Mouse (Mus musculus): ENCODE results near the gene Tuba1b. TPM values are rescaled to one million over a fixed set of nuclear protein-coding genes. Genes with fewer than 3 reads are reported as not detected.
"Not testable (repeated sequence)": the region's sequence is repeated elsewhere in the genome, so short reads cannot be mapped to it uniquely, and the experiment has no call there.

Tuba1b gene
- polyA plus RNA-seq, 1 experiment from 2014 or later: 435 TPM

GRCm38 (mm10) chr15:98927566-98927965 is 6.8 kb downstream of the Tuba1b start:
- Histone ChIP-seq H3K27me3 (replicated peaks; ENCODE audit: control insufficient read depth, insufficient read depth, low read length) (no peaks in the 10 kb centered on the region), H3K4me1 (replicated peaks; ENCODE audit: control insufficient read depth, insufficient read depth, low read length) (no peaks in the 10 kb centered on the region), H3K4me3 (ENCODE audit: low read depth, low read length) (no peak overlapping the region), H3K27ac (ENCODE audit: low read depth, low read length) (peak overlapping the region; percentile 41; the same call in 1 of the 2 replicates), H3K9me3 (ENCODE audit: control insufficient read depth) (no peaks in the 10 kb centered on the region), H3K36me3 (ENCODE audit: control insufficient read depth, insufficient read depth) (peaks cover 9% of the 10 kb centered on the region; the same call in 1 of the 2 replicates), H3K9ac (ENCODE audit: low read depth, low read length) (no peak overlapping the region), H3K4me2 (replicated peaks; ENCODE audit: low read depth) (no peak overlapping the region)
- ATAC-seq: no peak
- WGBS: 63% methylated on average over 5 of the region's 5 CpGs
- TF ChIP-seq CTCF (IDR thresholded peaks at IDR 0.05; ENCODE audit: low read depth): no peak

- ATAC-seq: no peak
- Histone ChIP-seq H3K9me3 (ENCODE audit: control insufficient read depth) (no peaks in the 10 kb centered on the region), H3K27me3 (replicated peaks; ENCODE audit: control insufficient read depth, insufficient read depth, low read length) (no peaks in the 10 kb centered on the region), H3K9ac (ENCODE audit: low read depth, low read length) (no peak overlapping the region), H3K27ac (ENCODE audit: low read depth, low read length) (peak overlapping the region; percentile 41), H3K36me3 (ENCODE audit: control insufficient read depth, insufficient read depth) (no peaks in the 10 kb centered on the region), H3K4me3 (ENCODE audit: low read depth, low read length) (no peak overlapping the region), H3K4me1 (replicated peaks; ENCODE audit: control insufficient read depth, insufficient read depth, low read length) (no peaks in the 10 kb centered on the region), H3K4me2 (replicated peaks; ENCODE audit: low read depth) (no peak overlapping the region)
- 31% methylated on average over 3 of the region's 3 CpGs for WGBS
- TF ChIP-seq CTCF (IDR thresholded peaks at IDR 0.05; ENCODE audit: low read depth): no peak
Measured at GRCm38 (mm10) chr15:98924682-98925081, 9.7 kb downstream of the Tuba1b start.

GRCm38 (mm10) chr15:98923031-98923537 is 11.3 kb downstream of the Tuba1b start:
- Histone ChIP-seq H3K36me3 (ENCODE audit: control insufficient read depth, insufficient read depth) (no peaks in the 10 kb centered on the region), H3K4me3 (ENCODE audit: low read depth, low read length) (no peak overlapping the region), H3K9ac (ENCODE audit: low read depth, low read length) (0 out of 2 replicates have a peak overlapping the region, but pooled peaks have one; percentile 37), H3K4me1 (replicated peaks; ENCODE audit: control insufficient read depth, insufficient read depth, low read length) (no peaks in the 10 kb centered on the region), H3K27ac (ENCODE audit: low read depth, low read length) (peak overlapping the region; percentile 88), H3K9me3 (ENCODE audit: control insufficient read depth) (no peaks in the 10 kb centered on the region), H3K4me2 (replicated peaks; ENCODE audit: low read depth) (0 out of 2 replicates have a peak overlapping the region, but pooled peaks have one; percentile 9), H3K27me3 (replicated peaks; ENCODE audit: control insufficient read depth, insufficient read depth, low read length) (no peaks in the 10 kb centered on the region)
- WGBS: 66% methylated on average over 2 of the region's 2 CpGs
- no peak for TF ChIP-seq CTCF (IDR thresholded peaks at IDR 0.05; ENCODE audit: low read depth)
- no peak for ATAC-seq

GRCm38 (mm10) chr15:98922581-98922980 is 11.8 kb downstream of the Tuba1b start:
- H3K4me2 ChIP-seq (replicated peaks; ENCODE audit: low read depth): peak overlapping the region; percentile 28
- no peak overlapping the region for H3K4me3 ChIP-seq (ENCODE audit: low read depth, low read length)
- no peaks in the 10 kb centered on the region for H3K4me1 ChIP-seq (replicated peaks; ENCODE audit: control insufficient read depth, insufficient read depth, low read length)
- H3K36me3 ChIP-seq (ENCODE audit: control insufficient read depth, insufficient read depth): no peaks in the 10 kb centered on the region
- H3K9me3 ChIP-seq (ENCODE audit: control insufficient read depth): no peaks in the 10 kb centered on the region
- no peak for TF ChIP-seq CTCF (IDR thresholded peaks at IDR 0.05; ENCODE audit: low read depth)
- no peaks in the 10 kb centered on the region for H3K27me3 ChIP-seq (replicated peaks; ENCODE audit: control insufficient read depth, insufficient read depth, low read length)
- peak overlapping the region; percentile 88 for H3K27ac ChIP-seq (ENCODE audit: low read depth, low read length)
- H3K9ac ChIP-seq (ENCODE audit: low read depth, low read length): no peak overlapping the region
- ATAC-seq: peak; percentile 58
- WGBS: 20% methylated on average over 3 of the region's 3 CpGs

GRCm38 (mm10) chr15:98921510-98921909 is 12.9 kb downstream of the Tuba1b start:
- H3K27ac ChIP-seq (ENCODE audit: low read depth, low read length): peak overlapping the region; percentile 88
- no peaks in the 10 kb centered on the region for H3K36me3 ChIP-seq (ENCODE audit: control insufficient read depth, insufficient read depth)
- no peaks in the 10 kb centered on the region for H3K9me3 ChIP-seq (ENCODE audit: control insufficient read depth)
- ATAC-seq: no peak
- no peak overlapping the region for H3K4me2 ChIP-seq (replicated peaks; ENCODE audit: low read depth)
- no peak for TF ChIP-seq CTCF (IDR thresholded peaks at IDR 0.05; ENCODE audit: low read depth)
- 89% methylated on average over 5 of the region's 5 CpGs for WGBS
- H3K4me1 ChIP-seq (replicated peaks; ENCODE audit: control insufficient read depth, insufficient read depth, low read length): no peaks in the 10 kb centered on the region
- no peaks in the 10 kb centered on the region for H3K27me3 ChIP-seq (replicated peaks; ENCODE audit: control insufficient read depth, insufficient read depth, low read length)
- H3K9ac ChIP-seq (ENCODE audit: low read depth, low read length): no peak overlapping the region
- no peak overlapping the region for H3K4me3 ChIP-seq (ENCODE audit: low read depth, low read length)

- 20% methylated on average over 8 of the region's 8 CpGs for WGBS
- Histone ChIP-seq H3K27ac (ENCODE audit: low read depth, low read length) (peak overlapping the region; percentile 93), H3K4me3 (ENCODE audit: low read depth, low read length) (peak overlapping the region; percentile 89), H3K4me2 (replicated peaks; ENCODE audit: low read depth) (peak overlapping the region; percentile 82), H3K9ac (ENCODE audit: low read depth, low read length) (peak overlapping the region; percentile 40; the same call in 1 of the 2 replicates)
- not testable (repeated sequence) for H3K4me1 ChIP-seq (replicated peaks; ENCODE audit: control insufficient read depth, insufficient read depth, low read length); ATAC-seq; H3K36me3 ChIP-seq (ENCODE audit: control insufficient read depth, insufficient read depth); H3K9me3 ChIP-seq (ENCODE audit: control insufficient read depth); H3K27me3 ChIP-seq (replicated peaks; ENCODE audit: control insufficient read depth, insufficient read depth, low read length)
Measured at GRCm38 (mm10) chr15:98918499-98918895, 15.9 kb downstream of the Tuba1b start.
